Mouse (Mus musculus): Measurements from ENCODE around the gene Slc24a5. TPM values are rescaled to one million over a fixed set of nuclear protein-coding genes. Genes with fewer than 3 reads are reported as not detected.

The Slc24a5 gene
- polyA plus RNA-seq (2012; fragmentation: generic; extraction: Trizol), result 0.04 TPM
- long read RNA-seq, experiment 1, result 0 reads
- long read RNA-seq, experiment 2, result 0 reads

GRCm38 (mm10) chr2:125067894-125068293 is at the start of gene Slc24a5:
Gene Slc24a5, plus strand, starts transcription at chr2:125068124.
- no peaks in the 10 kb centered on the region for H3K79me2 ChIP-seq (ENCODE audit: control insufficient read depth, insufficient read depth)
- no peaks in the 10 kb centered on the region for H3K36me3 ChIP-seq (ENCODE audit: control insufficient read depth, insufficient read depth)
- TF ChIP-seq CTCF (IDR thresholded peaks at IDR 0.05; ENCODE audit: control insufficient read depth, insufficient read depth, insufficient read length) (no peak), MYOD1 (IDR thresholded peaks at IDR 0.05; ENCODE audit: control insufficient read depth, insufficient read length, low read depth) (no peak), MYOG (IDR thresholded peaks at IDR 0.05; ENCODE audit: control insufficient read depth, extremely low read depth, insufficient read length) (no peak), USF1 (IDR thresholded peaks at IDR 0.05; ENCODE audit: low read depth) (no peak), MAX (IDR thresholded peaks at IDR 0.05) (no peak), CEBPB (IDR thresholded peaks at IDR 0.05; ENCODE audit: low read depth) (no peak), FOSL1 (IDR thresholded peaks at IDR 0.05; ENCODE audit: insufficient read depth, low read length, poor library complexity, severe bottlenecking) (no peak)
- H3ac ChIP-seq (ENCODE audit: control insufficient read depth, insufficient read length, low read depth), result no peak within 1 kb of the TSS
- no peaks in the 10 kb centered on the region for H3K79me3 ChIP-seq (ENCODE audit: low read depth)
- H3K27me3 ChIP-seq (ENCODE audit: control insufficient read depth, insufficient read depth, insufficient read length), result no peaks in the 10 kb centered on the region
- H3K4me3 ChIP-seq (ENCODE audit: insufficient read depth, poor library complexity, severe bottlenecking), result no peak within 1 kb of the TSS

DNA sequence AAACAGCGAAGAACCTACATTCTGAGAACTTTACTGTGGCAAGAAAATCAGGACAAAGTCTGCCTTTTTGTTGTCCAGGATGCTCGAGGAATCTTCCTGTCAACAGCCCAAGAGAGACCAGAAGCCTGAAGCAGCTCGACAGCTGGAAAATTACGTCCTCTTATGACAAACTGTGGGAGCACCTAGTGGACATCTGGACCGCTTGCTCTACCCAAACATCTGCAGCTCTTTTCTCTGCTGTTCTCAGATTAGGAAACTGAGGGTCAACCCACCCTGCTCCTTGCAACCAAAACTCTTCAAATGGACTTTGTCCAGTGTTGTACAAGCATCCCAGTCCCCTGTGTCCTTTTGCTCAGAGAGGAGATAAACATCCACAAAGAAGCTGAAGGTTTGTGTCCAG is 43.5 kb upstream of the Slc24a5 start:
- no peaks in the 10 kb centered on the region for H3K36me3 ChIP-seq (ENCODE audit: control insufficient read depth, insufficient read depth)
- TF ChIP-seq MAX (IDR thresholded peaks at IDR 0.05), result no peak
- no peak for TF ChIP-seq MYOG (IDR thresholded peaks at IDR 0.05; ENCODE audit: control insufficient read depth, extremely low read depth, insufficient read length)
- no peak for TF ChIP-seq CEBPB (IDR thresholded peaks at IDR 0.05; ENCODE audit: low read depth)
- no peak for TF ChIP-seq USF1 (IDR thresholded peaks at IDR 0.05; ENCODE audit: low read depth)
- no peak for TF ChIP-seq MYOD1 (IDR thresholded peaks at IDR 0.05; ENCODE audit: control insufficient read depth, insufficient read length, low read depth)
- no peak for TF ChIP-seq CTCF (IDR thresholded peaks at IDR 0.05; ENCODE audit: control insufficient read depth, insufficient read depth, insufficient read length)
- TF ChIP-seq FOSL1 (IDR thresholded peaks at IDR 0.05; ENCODE audit: insufficient read depth, low read length, poor library complexity, severe bottlenecking), result no peak
- no peak overlapping the region for H3ac ChIP-seq (ENCODE audit: control insufficient read depth, insufficient read length, low read depth)
- H3K27me3 ChIP-seq (ENCODE audit: control insufficient read depth, insufficient read depth, insufficient read length), result no peaks in the 10 kb centered on the region
- no peaks in the 10 kb centered on the region for H3K79me2 ChIP-seq (ENCODE audit: control insufficient read depth, insufficient read depth)
- H3K79me3 ChIP-seq (ENCODE audit: low read depth), result no peaks in the 10 kb centered on the region
- H3K4me3 ChIP-seq (ENCODE audit: insufficient read depth, poor library complexity, severe bottlenecking), result no peak overlapping the region

DNA sequence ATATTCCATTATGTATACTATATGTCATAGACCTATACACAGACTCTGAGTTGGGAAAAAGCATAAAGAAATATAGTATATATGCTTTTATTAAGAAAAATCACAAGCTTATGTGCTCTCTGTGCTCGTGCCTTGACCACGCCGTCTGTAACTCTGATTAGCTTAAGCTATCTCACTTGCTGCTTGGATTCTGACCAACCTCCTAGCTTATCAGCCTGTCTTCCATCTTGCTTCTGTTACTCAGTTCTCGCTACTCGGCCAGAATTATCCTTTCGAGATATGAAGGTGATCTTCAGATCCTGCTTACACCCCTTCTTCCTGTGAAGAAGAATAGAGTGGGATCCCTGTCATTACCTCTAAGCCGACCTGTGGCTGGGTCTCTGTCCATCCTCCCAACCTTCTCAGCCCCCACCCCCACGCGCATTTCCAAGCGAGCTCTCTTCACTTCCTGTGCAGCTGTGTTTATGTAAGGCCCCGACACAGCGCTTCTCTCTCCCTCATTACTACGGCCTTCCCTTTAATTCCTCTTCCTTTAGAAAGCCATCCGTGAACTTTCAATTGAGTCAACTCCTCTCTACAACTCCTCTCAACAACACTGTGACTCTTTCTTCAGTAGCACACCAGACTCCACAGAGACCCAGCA is 41.4 kb upstream of the Slc24a5 start:
- Histone ChIP-seq H3K4me3 (ENCODE audit: insufficient read depth, poor library complexity, severe bottlenecking) (no peak overlapping the region), H3K36me3 (ENCODE audit: control insufficient read depth, insufficient read depth) (no peaks in the 10 kb centered on the region), H3ac (ENCODE audit: control insufficient read depth, insufficient read length, low read depth) (no peak overlapping the region), H3K27me3 (ENCODE audit: control insufficient read depth, insufficient read depth, insufficient read length) (no peaks in the 10 kb centered on the region), H3K79me2 (ENCODE audit: control insufficient read depth, insufficient read depth) (no peaks in the 10 kb centered on the region), H3K79me3 (ENCODE audit: low read depth) (no peaks in the 10 kb centered on the region)
- TF ChIP-seq USF1 (IDR thresholded peaks at IDR 0.05; ENCODE audit: low read depth), result no peak
- no peak for TF ChIP-seq CTCF (IDR thresholded peaks at IDR 0.05; ENCODE audit: control insufficient read depth, insufficient read depth, insufficient read length)
- no peak for TF ChIP-seq FOSL1 (IDR thresholded peaks at IDR 0.05; ENCODE audit: insufficient read depth, low read length, poor library complexity, severe bottlenecking)
- TF ChIP-seq MYOG (IDR thresholded peaks at IDR 0.05; ENCODE audit: control insufficient read depth, extremely low read depth, insufficient read length), result no peak
- TF ChIP-seq MYOD1 (IDR thresholded peaks at IDR 0.05; ENCODE audit: control insufficient read depth, insufficient read length, low read depth), result no peak
- TF ChIP-seq CEBPB (IDR thresholded peaks at IDR 0.05; ENCODE audit: low read depth), result no peak
- TF ChIP-seq MAX (IDR thresholded peaks at IDR 0.05), result no peak

DNA sequence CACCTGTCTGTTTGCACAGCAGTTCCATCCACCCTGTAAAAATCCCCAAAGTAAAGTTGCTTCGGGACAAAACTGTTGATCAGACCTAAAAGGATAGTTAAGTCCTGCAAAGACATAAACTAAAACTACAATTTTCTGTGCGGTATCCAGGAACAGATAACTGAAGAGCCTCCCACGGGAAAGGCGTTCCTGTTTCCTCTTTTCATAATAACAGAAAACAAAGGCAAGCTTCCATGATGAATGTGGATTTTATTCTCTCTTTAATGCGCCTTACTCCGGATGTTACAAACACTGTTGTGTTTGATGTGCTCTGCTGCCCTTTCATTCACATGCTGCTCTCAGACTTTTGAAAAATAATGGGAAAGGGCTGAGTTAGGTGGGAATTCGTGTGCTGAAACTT is 37.3 kb upstream of the Slc24a5 start:
- Histone ChIP-seq H3K79me3 (ENCODE audit: low read depth) (no peaks in the 10 kb centered on the region), H3K27me3 (ENCODE audit: control insufficient read depth, insufficient read depth, insufficient read length) (no peaks in the 10 kb centered on the region), H3ac (ENCODE audit: control insufficient read depth, insufficient read length, low read depth) (no peak overlapping the region), H3K36me3 (ENCODE audit: control insufficient read depth, insufficient read depth) (no peaks in the 10 kb centered on the region), H3K79me2 (ENCODE audit: control insufficient read depth, insufficient read depth) (no peaks in the 10 kb centered on the region), H3K4me3 (ENCODE audit: insufficient read depth, poor library complexity, severe bottlenecking) (no peak overlapping the region)
- TF ChIP-seq CEBPB (IDR thresholded peaks at IDR 0.05; ENCODE audit: low read depth) (no peak), MAX (IDR thresholded peaks at IDR 0.05) (no peak), USF1 (IDR thresholded peaks at IDR 0.05; ENCODE audit: low read depth) (no peak), CTCF (IDR thresholded peaks at IDR 0.05; ENCODE audit: control insufficient read depth, insufficient read depth, insufficient read length) (no peak), MYOG (IDR thresholded peaks at IDR 0.05; ENCODE audit: control insufficient read depth, extremely low read depth, insufficient read length) (no peak), MYOD1 (IDR thresholded peaks at IDR 0.05; ENCODE audit: control insufficient read depth, insufficient read length, low read depth) (no peak), FOSL1 (IDR thresholded peaks at IDR 0.05; ENCODE audit: insufficient read depth, low read length, poor library complexity, severe bottlenecking) (no peak)

DNA sequence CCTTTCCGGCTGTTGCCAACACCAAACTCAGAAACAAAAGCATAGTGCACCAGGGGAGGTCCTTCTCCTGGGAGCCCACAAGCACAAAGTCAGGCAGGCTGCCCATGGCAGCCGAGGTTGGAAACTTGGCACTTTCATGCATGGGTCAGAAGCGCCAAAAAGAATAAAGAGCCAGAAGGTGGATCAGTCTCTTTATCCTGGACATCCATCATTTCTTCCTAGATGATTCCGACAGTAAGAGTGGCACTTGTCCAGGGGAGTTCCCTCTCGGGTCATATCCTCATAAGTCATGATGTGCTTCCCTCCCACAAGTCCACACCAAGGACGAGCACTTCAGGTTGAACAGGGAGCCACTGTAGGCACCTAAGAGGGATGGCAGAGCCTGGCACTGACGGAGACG is 36.8 kb upstream of the Slc24a5 start:
- Histone ChIP-seq H3K79me2 (ENCODE audit: control insufficient read depth, insufficient read depth) (no peaks in the 10 kb centered on the region), H3K36me3 (ENCODE audit: control insufficient read depth, insufficient read depth) (no peaks in the 10 kb centered on the region), H3K4me3 (ENCODE audit: insufficient read depth, poor library complexity, severe bottlenecking) (no peak overlapping the region), H3K27me3 (ENCODE audit: control insufficient read depth, insufficient read depth, insufficient read length) (no peaks in the 10 kb centered on the region), H3K79me3 (ENCODE audit: low read depth) (no peaks in the 10 kb centered on the region), H3ac (ENCODE audit: control insufficient read depth, insufficient read length, low read depth) (no peak overlapping the region)
- TF ChIP-seq MYOG (IDR thresholded peaks at IDR 0.05; ENCODE audit: control insufficient read depth, extremely low read depth, insufficient read length) (no peak), MAX (IDR thresholded peaks at IDR 0.05) (no peak), CTCF (IDR thresholded peaks at IDR 0.05; ENCODE audit: control insufficient read depth, insufficient read depth, insufficient read length) (no peak), FOSL1 (IDR thresholded peaks at IDR 0.05; ENCODE audit: insufficient read depth, low read length, poor library complexity, severe bottlenecking) (no peak)

Measured in C2C12 (cell line).